Mouse (Mus musculus) liver, postnatal 0 days (tissue): ENCODE data around the gene Tnik.

Experiments
- CTCF ChIP-seq: sonication (generic); IDR thresholded peaks from 2 replicates; pipeline ENCODE4 v1.5.1; 2016; ENCODE audit warnings: antibody characterized with exemption, low read depth
- EP300 ChIP-seq: IDR thresholded peaks from 2 replicates; pipeline ENCODE4 v1.6.1; 2016; ENCODE audit warnings: antibody characterized with exemption, low read depth, mild to moderate bottlenecking

DNA sequence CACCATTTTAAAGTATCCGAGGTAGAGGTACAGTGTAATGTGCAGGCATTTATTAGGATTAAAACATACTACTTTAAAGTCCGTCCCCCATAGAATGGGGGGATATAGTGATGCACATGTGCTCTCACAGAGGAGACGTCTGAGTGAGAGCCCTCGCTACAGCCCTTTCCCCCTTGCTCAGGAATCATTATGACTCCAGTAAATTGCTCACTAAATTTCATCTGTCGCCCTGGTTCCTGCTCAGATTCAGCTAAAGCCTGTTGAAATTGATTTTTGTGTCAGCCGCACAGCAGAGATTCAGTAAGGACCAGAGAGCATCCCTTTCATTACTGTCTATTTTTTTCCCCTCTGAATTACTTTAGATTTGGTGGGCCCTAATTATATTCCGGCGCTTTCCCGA lies 224.4 kb downstream of the Tnik start:
- no peak for TF ChIP-seq CTCF
- no peak for TF ChIP-seq EP300
